Mouse (Mus musculus): Measurements from ENCODE around the gene Timm8a2.

- TF ChIP-seq POLR2A (IDR thresholded peaks at IDR 0.05; ENCODE audit: insufficient read depth, low read depth, low read length) (no peak), CTCF (IDR thresholded peaks at IDR 0.05; ENCODE audit: insufficient read depth, low read depth, low read length) (no peak)
These were observed 45.0 kb downstream of the Timm8a2 start for GRCm38 (mm10) chr14:122079428-122079827.

Data from olfactory bulb, adult 2 months (tissue).